Mouse (Mus musculus) hindbrain, embryonic 16.5 days (tissue): Measurements from ENCODE around the gene Gm45062. TPM values are rescaled to one million over a fixed set of nuclear protein-coding genes. Genes with fewer than 3 reads are reported as not detected.

Experiments
- ATAC-seq: fragments of 200-750 bp; cut with Nextera tagmentation; 2 replicates; pipeline ENCODE4 v1.8.0; 2017; ENCODE audit warnings: moderate TSS enrichment, moderate library complexity
- H3K27ac ChIP-seq: fragments of 300-500 bp; sonication (generic); 2 replicates; pipeline ENCODE4 v1.5.1; 2014; ENCODE audit warnings: low read depth, mild to moderate bottlenecking, control low read depth, low read length, moderate library complexity
- H3K27me3 ChIP-seq: fragments of 300-500 bp; sonication (generic); replicated peaks from 2 replicates; pipeline ENCODE4 v1.6.1; 2014; ENCODE audit warnings: low read length; ENCODE audit not compliant: control insufficient read depth, insufficient read depth
- H3K36me3 ChIP-seq: fragments of 300-500 bp; sonication (generic); 2 replicates; pipeline ENCODE4 v1.6.1; 2014; ENCODE audit warnings: mild to moderate bottlenecking, low read length, moderate library complexity, mixed read lengths; ENCODE audit not compliant: control insufficient read depth, insufficient read depth
- H3K4me1 ChIP-seq: fragments of 300-500 bp; sonication (generic); 2 replicates; pipeline ENCODE4 v1.6.1; 2014; ENCODE audit warnings: low read depth, low read length; ENCODE audit not compliant: control insufficient read depth, insufficient read depth
- H3K4me2 ChIP-seq: fragments of 300-500 bp; sonication (generic); 2 replicates; pipeline ENCODE4 v1.6.1; 2014; ENCODE audit warnings: mild to moderate bottlenecking, low read length, control low read depth, moderate library complexity
- H3K4me3 ChIP-seq: fragments of 300-500 bp; sonication (generic); 2 replicates; pipeline ENCODE4 v1.5.1; 2014; ENCODE audit warnings: mild to moderate bottlenecking, low read length, control low read depth, moderate library complexity
- H3K9ac ChIP-seq: fragments of 300-500 bp; sonication (generic); 2 replicates; pipeline ENCODE4 v1.6.1; 2014; ENCODE audit warnings: low read depth, mild to moderate bottlenecking, control low read depth, low read length, moderate library complexity
- H3K9me3 ChIP-seq: fragments of 300-500 bp; sonication (generic); 2 replicates; pipeline ENCODE4 v1.6.1; 2014; ENCODE audit warnings: mild to moderate bottlenecking, low read length, moderate library complexity; ENCODE audit not compliant: control insufficient read depth
- WGBS: fragments of 180-500 bp; shearing (Covaris S2); extraction: QIAGEN DNeasy Blood & Tissue Kit; methylation state at CpG from one replicate; pipeline ENCODE4 v1.1.7; 2014; 5-methylcytosine and 5-hydroxymethylcytosine counted together
- polyA plus RNA-seq: library from polyadenylated mRNA; unstranded; fragments of >200 nt; fragmentation: Nextera tagmentation; extraction: Ambion mirVana; gene quantifications from 2 replicates; pipeline ENCODE4 v1.2.1, GENCODE M21; 2015

Gene Gm45062
- polyA plus RNA-seq, 1 experiment from 2014 or later, result 11.1 TPM

DNA sequence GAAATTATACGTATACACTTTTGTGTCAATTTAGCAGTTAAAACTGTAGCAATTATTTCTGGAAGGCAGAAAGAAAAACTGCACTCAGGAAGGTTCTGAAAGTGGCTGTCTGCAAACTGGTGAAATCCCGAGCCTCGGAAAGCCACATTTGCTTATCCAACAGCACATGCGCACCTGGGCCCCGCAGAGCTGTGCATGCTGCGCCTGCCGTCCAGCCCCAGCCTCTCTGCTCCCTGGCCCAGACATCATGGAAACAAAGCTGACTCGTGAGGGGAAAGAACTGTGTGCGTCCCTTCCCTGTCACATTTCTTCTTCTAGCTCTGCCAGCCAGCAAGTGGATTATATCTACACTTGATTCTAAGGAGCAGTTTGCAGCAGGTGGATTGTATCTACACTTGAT, 154.8 kb downstream of the Gm45062 start:
- peak overlapping the region; percentile 52; the same call in 1 of the 2 replicates for H3K27ac ChIP-seq
- H3K4me3 ChIP-seq, result peak overlapping the region; percentile 28
- 59% methylated on average over 9 of the region's 9 CpGs for WGBS
- peak overlapping the region; percentile 35 for H3K4me2 ChIP-seq
- ATAC-seq, result peak; percentile 53; the same call in 1 of the 2 replicates
- H3K9ac ChIP-seq, result peak overlapping the region; percentile 25; the same call in 1 of the 2 replicates
- no peaks in the 10 kb centered on the region for H3K27me3 ChIP-seq
- H3K4me1 ChIP-seq, result peaks cover 3% of the 10 kb centered on the region
- no peaks in the 10 kb centered on the region for H3K9me3 ChIP-seq
- H3K36me3 ChIP-seq, result no peaks in the 10 kb centered on the region

DNA sequence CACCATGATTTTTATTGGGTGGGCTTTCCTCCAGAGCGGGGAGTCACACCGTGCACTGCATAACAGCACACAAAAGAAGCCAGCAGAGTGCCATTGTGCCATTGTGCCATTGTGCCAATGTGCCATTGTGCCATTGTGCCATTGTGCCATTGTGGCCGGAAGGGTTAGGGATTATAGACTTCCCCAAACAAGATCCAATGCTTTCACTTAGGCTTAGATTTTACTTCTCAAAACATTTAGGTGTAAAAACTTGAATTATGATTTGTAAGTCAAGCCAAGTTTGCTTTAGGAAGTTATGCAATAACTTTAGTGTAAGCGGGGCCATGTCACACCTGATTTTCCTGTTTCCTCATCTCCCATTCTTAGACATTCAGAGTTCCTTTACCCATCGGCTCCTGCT, 156.6 kb downstream of the Gm45062 start:
- 60% methylated on average over 5 of the region's 5 CpGs for WGBS
- Histone ChIP-seq H3K27me3 (no peaks in the 10 kb centered on the region), H3K9me3 (no peaks in the 10 kb centered on the region), H3K4me2 (no peak overlapping the region), H3K4me1 (peaks cover 3% of the 10 kb centered on the region), H3K9ac (no peak overlapping the region), H3K27ac (no peak overlapping the region), H3K36me3 (no peaks in the 10 kb centered on the region), H3K4me3 (no peak overlapping the region)
- no peak for ATAC-seq

DNA sequence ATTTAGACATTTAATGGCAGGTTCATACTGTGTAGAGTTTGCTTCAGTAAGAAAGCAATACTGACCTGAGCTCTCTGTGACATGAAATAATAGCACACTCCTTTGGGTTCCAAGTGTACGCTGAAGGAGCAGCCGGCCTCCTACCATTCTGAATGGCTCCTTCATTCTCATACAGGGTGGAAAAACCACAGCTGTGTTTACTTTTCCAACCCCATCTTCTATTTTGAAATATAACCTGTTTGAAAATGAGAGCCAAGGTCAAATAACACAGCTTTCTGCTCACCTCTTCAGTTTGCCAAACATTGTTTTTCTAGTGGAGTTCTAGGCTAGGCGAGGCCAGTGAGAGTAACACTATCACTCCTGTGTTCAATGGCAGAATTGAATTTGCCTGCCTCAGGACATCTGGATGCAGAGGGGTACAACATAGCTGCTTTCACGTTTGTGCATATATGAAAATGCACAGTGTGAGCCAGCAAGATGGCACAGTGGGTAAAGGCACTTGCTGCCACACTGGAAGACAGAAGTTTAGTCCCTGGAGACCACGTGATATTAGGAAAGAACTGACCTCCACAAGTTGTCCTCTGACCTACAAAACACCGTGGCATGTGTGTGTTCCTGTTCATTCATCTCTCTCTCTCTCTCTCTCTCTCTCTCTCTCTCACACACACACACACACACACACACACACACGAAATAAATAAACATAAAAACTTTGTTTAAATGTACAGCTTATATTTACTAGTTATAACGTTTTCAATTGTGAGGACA, 157.7 kb downstream of the Gm45062 start:
- H3K4me1 ChIP-seq, result peaks cover 3% of the 10 kb centered on the region
- no peak overlapping the region for H3K27ac ChIP-seq
- no peak overlapping the region for H3K9ac ChIP-seq
- 74% methylated on average over 8 of the region's 8 CpGs for WGBS
- H3K4me3 ChIP-seq, result no peak overlapping the region
- H3K36me3 ChIP-seq, result no peaks in the 10 kb centered on the region
- H3K27me3 ChIP-seq, result no peaks in the 10 kb centered on the region
- no peak overlapping the region for H3K4me2 ChIP-seq
- H3K9me3 ChIP-seq, result no peaks in the 10 kb centered on the region
- no peak for ATAC-seq

DNA sequence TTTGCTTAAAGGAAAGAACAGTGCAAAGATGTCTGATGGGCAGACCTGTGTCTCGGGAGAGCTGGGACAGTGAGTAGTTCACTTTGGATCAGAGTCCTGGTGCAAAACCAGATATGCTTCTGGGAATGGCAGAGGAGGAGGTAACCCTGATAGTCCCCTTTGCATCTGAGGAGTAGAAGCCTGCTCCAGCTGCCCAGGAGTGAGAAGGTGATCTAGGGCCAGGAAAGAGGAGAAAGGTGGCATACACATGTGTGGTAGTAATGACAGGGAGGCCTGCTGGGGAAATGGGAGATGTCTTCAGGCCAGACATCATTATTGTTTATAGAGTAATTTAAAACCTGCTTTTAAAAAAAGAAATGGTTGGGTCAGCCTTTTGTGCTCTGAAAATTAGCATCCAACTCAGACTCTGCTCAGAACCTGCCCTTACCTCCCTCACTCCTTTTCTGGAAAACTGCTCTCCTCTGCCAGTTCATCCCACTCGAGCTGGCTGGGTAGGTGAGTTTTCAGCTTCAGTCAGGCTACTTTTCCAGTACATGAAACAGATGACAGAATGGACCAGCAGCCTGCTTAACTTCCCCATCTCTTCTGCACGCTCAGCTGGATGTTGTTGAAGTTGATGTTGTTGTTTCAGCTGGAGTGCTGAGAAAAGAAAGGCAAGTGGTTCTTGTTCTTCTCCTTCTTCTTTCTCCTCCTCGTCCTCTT, 160.4 kb downstream of the Gm45062 start:
- Histone ChIP-seq H3K36me3 (no peaks in the 10 kb centered on the region), H3K9me3 (no peaks in the 10 kb centered on the region), H3K4me1 (peaks cover 3% of the 10 kb centered on the region), H3K27me3 (no peaks in the 10 kb centered on the region), H3K9ac (no peak overlapping the region), H3K4me2 (no peak overlapping the region), H3K4me3 (no peak overlapping the region), H3K27ac (no peak overlapping the region)
- ATAC-seq, result no peak
- 70% methylated on average over 4 of the region's 4 CpGs for whole genome bisulfite sequencing

DNA sequence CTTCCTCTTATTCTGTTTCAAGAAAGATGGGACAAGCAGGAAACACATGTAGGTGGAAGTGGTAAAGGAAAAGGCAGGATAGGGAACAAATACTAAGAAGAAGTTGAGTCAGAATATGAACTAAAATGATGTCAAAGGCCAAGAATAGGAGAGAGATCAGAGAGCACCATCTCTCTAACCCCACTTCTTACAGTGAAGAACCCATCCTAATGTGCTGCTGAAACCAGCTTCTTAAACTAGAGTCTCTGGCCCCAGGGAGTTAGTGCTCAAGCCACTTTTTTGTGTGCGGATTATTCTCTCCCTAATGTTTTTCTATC, 160.9 kb downstream of the Gm45062 start:
- 78% methylated on average over 1 of the region's 1 CpGs for WGBS
- H3K9ac ChIP-seq, result no peak overlapping the region
- H3K27me3 ChIP-seq, result no peaks in the 10 kb centered on the region
- no peaks in the 10 kb centered on the region for H3K36me3 ChIP-seq
- H3K4me3 ChIP-seq, result no peak overlapping the region
- H3K4me1 ChIP-seq, result peaks cover 3% of the 10 kb centered on the region
- no peaks in the 10 kb centered on the region for H3K9me3 ChIP-seq
- ATAC-seq, result no peak
- no peak overlapping the region for H3K4me2 ChIP-seq
- H3K27ac ChIP-seq, result no peak overlapping the region

DNA sequence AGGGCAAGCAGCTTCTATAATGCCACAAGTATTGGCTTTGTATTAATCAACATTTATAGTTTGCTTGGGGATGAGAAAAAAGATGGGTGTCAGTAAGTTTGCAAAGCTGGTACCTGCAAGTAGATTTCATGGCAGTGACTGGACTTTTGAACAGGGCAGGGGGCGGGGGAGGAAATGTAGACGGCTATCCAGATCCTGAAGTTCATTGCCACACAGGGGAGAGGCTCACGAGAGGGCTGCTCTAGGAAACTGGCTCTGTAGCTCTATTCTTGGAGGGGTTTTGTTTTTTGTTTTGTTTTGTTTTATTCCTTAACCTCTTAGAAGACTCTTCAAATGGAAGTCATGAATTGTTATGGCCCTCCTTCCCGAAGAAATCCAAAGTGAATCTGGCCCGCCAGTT, 162.2 kb downstream of the Gm45062 start:
- Histone ChIP-seq H3K4me3 (no peak overlapping the region), H3K4me2 (no peak overlapping the region), H3K9me3 (no peaks in the 10 kb centered on the region), H3K4me1 (peaks cover 3% of the 10 kb centered on the region), H3K36me3 (no peaks in the 10 kb centered on the region), H3K9ac (no peak overlapping the region), H3K27ac (peak overlapping the region; percentile 3; the same call in 1 of the 2 replicates), H3K27me3 (no peaks in the 10 kb centered on the region)
- no peak for ATAC-seq
- 76% methylated on average over 5 of the region's 5 CpGs for WGBS

DNA sequence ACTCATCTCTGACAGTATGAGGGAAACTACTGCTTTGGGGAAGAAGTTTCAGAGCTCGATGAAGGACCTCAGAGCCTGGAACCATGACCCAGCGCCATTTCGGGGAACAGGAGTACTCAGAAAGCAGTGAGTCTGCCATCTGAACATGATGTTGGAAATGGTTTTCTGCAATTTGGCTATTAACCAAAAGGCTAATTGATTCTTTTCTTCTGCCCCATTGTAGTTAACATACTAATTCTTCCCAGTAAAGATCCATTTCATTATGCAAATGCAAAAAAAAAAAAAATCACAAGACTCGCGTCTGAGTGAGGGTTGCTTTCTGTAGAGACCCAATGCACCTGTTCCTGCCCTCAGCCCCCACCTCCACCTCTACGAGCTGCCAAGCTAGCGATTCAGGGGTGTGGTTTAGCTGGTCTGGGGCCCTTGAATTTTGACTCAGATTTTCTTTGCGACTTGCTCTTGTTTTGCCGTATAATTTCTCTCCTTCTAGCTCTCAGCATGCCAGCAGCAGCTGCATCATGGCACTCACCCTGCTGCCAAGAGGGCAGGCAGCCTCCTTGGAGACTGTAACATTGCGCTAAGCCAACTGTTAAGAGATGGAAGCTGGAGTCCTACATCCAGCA, 162.8 kb downstream of the Gm45062 start:
- Histone ChIP-seq H3K27me3 (no peaks in the 10 kb centered on the region), H3K4me2 (peak overlapping the region; percentile 8; the same call in 1 of the 2 replicates), H3K9ac (no peak overlapping the region), H3K27ac (peak overlapping the region; percentile 3; the same call in 1 of the 2 replicates), H3K4me1 (peaks cover 3% of the 10 kb centered on the region), H3K9me3 (no peaks in the 10 kb centered on the region), H3K36me3 (no peaks in the 10 kb centered on the region), H3K4me3 (no peak overlapping the region)
- peak; percentile 88 for ATAC-seq
- WGBS, result 37% methylated on average over 10 of the region's 10 CpGs

DNA sequence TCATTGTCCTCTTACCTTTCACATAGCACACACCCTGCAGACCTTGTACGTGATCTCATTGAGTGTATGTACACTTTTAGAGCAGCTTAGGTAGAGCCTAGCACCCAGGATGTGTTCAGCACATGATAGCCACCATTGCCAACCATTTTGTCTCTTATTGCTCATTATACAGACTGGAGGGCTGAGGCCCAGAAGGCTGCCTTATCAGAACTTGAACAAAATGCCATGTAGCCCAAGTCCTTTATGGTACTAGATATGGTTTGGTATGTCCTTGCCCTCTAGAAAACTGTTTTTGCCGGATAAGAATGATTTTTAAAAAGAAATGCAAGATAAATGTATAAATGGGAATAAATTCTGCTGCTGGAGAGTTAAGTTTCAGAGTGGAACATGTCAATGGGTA, 163.9 kb downstream of the Gm45062 start:
- Histone ChIP-seq H3K4me3 (no peak overlapping the region), H3K4me2 (no peak overlapping the region), H3K4me1 (peaks cover 3% of the 10 kb centered on the region), H3K36me3 (no peaks in the 10 kb centered on the region), H3K27me3 (no peaks in the 10 kb centered on the region), H3K9me3 (no peaks in the 10 kb centered on the region), H3K9ac (no peak overlapping the region), H3K27ac (no peak overlapping the region)
- WGBS, result 92% methylated on average over 2 of the region's 2 CpGs
- ATAC-seq, result no peak

DNA sequence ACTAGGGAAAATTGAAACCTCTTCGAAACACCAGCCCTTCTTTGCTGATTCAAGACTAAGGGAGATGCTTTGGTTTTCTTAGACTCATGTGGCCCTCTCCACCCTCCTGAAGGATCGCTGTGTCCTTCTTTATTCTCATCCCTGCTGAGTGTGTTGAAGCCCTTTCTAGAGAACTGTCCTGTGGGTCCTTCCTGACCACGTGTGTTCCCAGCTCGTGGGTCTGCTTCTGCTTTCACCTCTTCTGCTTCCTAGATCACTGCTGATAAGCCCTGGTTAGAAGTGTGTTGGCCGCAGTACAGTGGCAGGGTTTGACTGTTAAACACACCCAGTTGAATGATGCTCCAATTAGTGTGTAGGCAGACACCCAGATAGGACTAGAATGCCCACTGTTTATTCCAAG, 168.4 kb downstream of the Gm45062 start:
- H3K9ac ChIP-seq, result no peak overlapping the region
- H3K36me3 ChIP-seq, result no peaks in the 10 kb centered on the region
- H3K9me3 ChIP-seq, result no peaks in the 10 kb centered on the region
- H3K27ac ChIP-seq, result no peak overlapping the region
- WGBS, result 89% methylated on average over 5 of the region's 5 CpGs
- H3K27me3 ChIP-seq, result no peaks in the 10 kb centered on the region
- H3K4me3 ChIP-seq, result no peak overlapping the region
- ATAC-seq, result no peak
- no peak overlapping the region for H3K4me2 ChIP-seq
- no peaks in the 10 kb centered on the region for H3K4me1 ChIP-seq
